Mouse (Mus musculus) cerebellum, postnatal 14 days (tissue): ENCODE measurements around the gene Evi5.

Experiments
- DNase-seq, 2 experiments: peaks; one replicate each; pipeline ENCODE4 v3.0.0; 2021; ENCODE audit warnings: mixed read lengths in 2 of 2

The Evi5 gene

GRCm38 (mm10) chr5:107801234-107801633, 73.7 kb downstream of the Evi5 start:
- DNase-seq, result no peak

GRCm38 (mm10) chr5:107798290-107798689, 76.6 kb downstream of the Evi5 start:
- DNase-seq, result no peak

- DNase-seq, result no peak
Observed at GRCm38 (mm10) chr5:107793927-107794326, 81.0 kb downstream of the Evi5 start.

- no peak for DNase-seq
Observed at GRCm38 (mm10) chr5:107793258-107793657, 81.6 kb downstream of the Evi5 start.

- no peak for DNase-seq
Observed at GRCm38 (mm10) chr5:107792516-107792915, 82.4 kb downstream of the Evi5 start.

GRCm38 (mm10) chr5:107791966-107792365, 82.9 kb downstream of the Evi5 start:
- no peak for DNase-seq

GRCm38 (mm10) chr5:107789492-107789891, 85.4 kb downstream of the Evi5 start:
- DNase-seq, result peak; percentile 25 to 27

- DNase-seq, result no peak
Observed at GRCm38 (mm10) chr5:107787682-107788443, 87.0 kb downstream of the Evi5 start.

- no peak for DNase-seq
Observed at GRCm38 (mm10) chr5:107782360-107782759, 92.5 kb downstream of the Evi5 start.

- no peak for DNase-seq
Observed at GRCm38 (mm10) chr5:107778763-107779162, 96.1 kb downstream of the Evi5 start.

- DNase-seq, result no peak
Observed at GRCm38 (mm10) chr5:107777545-107777830, 97.4 kb downstream of the Evi5 start.

- no peak for DNase-seq
Observed at GRCm38 (mm10) chr5:107776777-107777544, 97.9 kb downstream of the Evi5 start.

- DNase-seq, result no peak
Observed at GRCm38 (mm10) chr5:107775875-107776274, 99.0 kb downstream of the Evi5 start.

- DNase-seq, result no peak
Observed at GRCm38 (mm10) chr5:107772049-107772448, 102.9 kb downstream of the Evi5 start.

- no peak for DNase-seq
Observed at GRCm38 (mm10) chr5:107768224-107768623, 106.7 kb downstream of the Evi5 start.

GRCm38 (mm10) chr5:107765946-107766345, 109.0 kb downstream of the Evi5 start:
- no peak for DNase-seq

GRCm38 (mm10) chr5:107764486-107764885, 110.4 kb downstream of the Evi5 start:
- no peak for DNase-seq

GRCm38 (mm10) chr5:107763674-107764073, 111.2 kb downstream of the Evi5 start:
- DNase-seq, result no peak

- no peak for DNase-seq
Observed at GRCm38 (mm10) chr5:107759121-107759520, 115.8 kb downstream of the Evi5 start.

GRCm38 (mm10) chr5:107756072-107756471, 118.8 kb downstream of the Evi5 start:
- no peak for DNase-seq

GRCm38 (mm10) chr5:107754740-107755139, 120.2 kb downstream of the Evi5 start:
- no peak for DNase-seq

- no peak for DNase-seq
Observed at GRCm38 (mm10) chr5:107753656-107754055, 121.3 kb downstream of the Evi5 start.

GRCm38 (mm10) chr5:107749229-107749916, 125.5 kb downstream of the Evi5 start:
- no peak for DNase-seq

- no peak for DNase-seq
Observed at GRCm38 (mm10) chr5:107739023-107739422, 135.9 kb downstream of the Evi5 start.
